Mouse (Mus musculus) large intestine, adult 2 months (tissue): ENCODE data around the gene Tmem150c. TPM values are rescaled to one million over a fixed set of nuclear protein-coding genes. Genes with fewer than 3 reads are reported as not detected.
A peak's percentile ranks its signal among the peaks of the same experiment; 100 is the strongest.

Experiments
- DNase-seq: peaks from one replicate; pipeline ENCODE4 v3.0.0-alpha.2; 2012; ENCODE audit warnings: low read depth, low spot score
- WGBS: fragments of 180-500 bp; shearing (Covaris S2); methylation state at CpG from one replicate; pipeline ENCODE4 v1.1.7; 2018; 5-methylcytosine and 5-hydroxymethylcytosine counted together
- polyA plus RNA-seq: library from polyadenylated mRNA; depleted of rRNA; stranded (reverse); fragments of >200 nt; gene quantifications from 2 replicates; pipeline ENCODE4 v1.2.3, GENCODE M21; 2012; rRNA removed

Gene Tmem150c
- polyA plus RNA-seq, 1 experiment: 0.30 TPM

- WGBS: under 1% methylated on average over 45 of the region's 45 CpGs
- DNase-seq: peak; percentile 64
Observed at GRCm38 (mm10) chr5:100037965-100038713, 121.5 kb downstream of the Tmem150c start.

GRCm38 (mm10) chr5:100036681-100037080, 122.9 kb downstream of the Tmem150c start:
- 6% methylated on average over 7 of the region's 7 CpGs for WGBS
- no peak for DNase-seq

- WGBS: 16% methylated on average over 7 of the region's 7 CpGs
- DNase-seq: no peak
Observed at GRCm38 (mm10) chr5:100035950-100036349, 123.7 kb downstream of the Tmem150c start.

- 61% methylated on average over 3 of the region's 3 CpGs for WGBS
- DNase-seq: no peak
Observed at GRCm38 (mm10) chr5:100032646-100033045, 127.0 kb downstream of the Tmem150c start.

GRCm38 (mm10) chr5:100032107-100032506, 127.5 kb downstream of the Tmem150c start:
- WGBS: 93% methylated on average over 2 of the region's 2 CpGs
- no peak for DNase-seq

- no peak for DNase-seq
- 8% methylated on average over 6 of the region's 6 CpGs for WGBS
Observed at GRCm38 (mm10) chr5:100030069-100030468, 129.5 kb downstream of the Tmem150c start.

Other genes with a start within 250 kb of the Tmem150c start
- gene Hnrnpd, start 180.9 kb downstream of the Tmem150c start, polyA plus RNA-seq: 14.8 and 18.6 TPM in 2 replicates
- 0.99 and 2.1 TPM in 2 replicates for gene 4930524J08Rik, start 180.7 kb downstream of the Tmem150c start, polyA plus RNA-seq
- 51.1 and 68.0 TPM in 2 replicates for gene Hnrnpdl, start 120.1 kb downstream of the Tmem150c start, polyA plus RNA-seq
- gene Enoph1, start 119.8 kb downstream of the Tmem150c start, polyA plus RNA-seq: 36.2 and 36.6 TPM in 2 replicates